Mouse (Mus musculus) WW6 (cell line): ENCODE results near the gene Serhl.
"Not testable (repeated sequence)": the region's sequence is repeated elsewhere in the genome, so short reads cannot be mapped to it uniquely, and the experiment has no call there.

Experiments used
- DNase-seq: peaks from one replicate; pipeline ENCODE4 v3.0.0-alpha.2; 2013; ENCODE audit warnings: low read depth, low spot score

Gene Serhl

DNA sequence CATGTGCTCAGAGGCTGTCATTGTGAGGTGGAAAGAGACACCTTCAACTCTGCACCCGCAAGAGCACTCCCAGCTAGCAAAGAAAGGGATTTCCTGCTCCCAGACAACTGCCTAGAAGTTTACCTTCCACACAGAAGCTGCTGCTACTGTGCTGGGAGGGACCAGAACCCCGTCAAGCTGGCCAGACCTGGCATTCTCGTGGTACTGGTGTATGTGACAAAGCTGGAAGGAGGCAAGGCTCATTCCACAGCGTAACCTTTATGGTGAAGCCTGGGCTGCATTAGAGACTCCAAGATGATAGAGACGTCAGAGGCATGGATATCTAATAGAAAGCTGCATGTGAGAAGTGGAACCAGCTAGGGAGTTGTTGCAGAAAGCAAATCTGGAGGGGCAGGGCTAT, 35.3 kb downstream of the Serhl start:
- no peak for DNase-seq

DNA sequence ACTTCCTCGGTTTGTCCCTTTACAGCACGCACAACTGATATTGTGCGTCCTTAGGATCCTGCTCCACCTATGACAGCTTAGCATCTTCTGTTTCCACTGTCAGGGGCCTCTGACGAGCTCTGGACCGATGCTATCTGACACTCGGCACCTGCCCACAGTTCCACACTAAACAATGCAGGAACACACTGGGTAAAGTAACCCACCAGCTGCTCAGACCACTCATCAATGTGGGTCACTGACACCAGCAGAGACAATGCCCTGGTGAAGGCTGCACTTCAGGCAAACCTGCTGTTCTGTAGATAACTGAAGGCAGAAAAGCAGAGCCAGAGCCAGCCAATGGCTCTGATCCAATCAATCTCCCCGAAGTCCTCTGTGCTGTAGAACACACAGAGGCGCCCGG, 37.3 kb downstream of the Serhl start:
- DNase-seq: no peak

DNA sequence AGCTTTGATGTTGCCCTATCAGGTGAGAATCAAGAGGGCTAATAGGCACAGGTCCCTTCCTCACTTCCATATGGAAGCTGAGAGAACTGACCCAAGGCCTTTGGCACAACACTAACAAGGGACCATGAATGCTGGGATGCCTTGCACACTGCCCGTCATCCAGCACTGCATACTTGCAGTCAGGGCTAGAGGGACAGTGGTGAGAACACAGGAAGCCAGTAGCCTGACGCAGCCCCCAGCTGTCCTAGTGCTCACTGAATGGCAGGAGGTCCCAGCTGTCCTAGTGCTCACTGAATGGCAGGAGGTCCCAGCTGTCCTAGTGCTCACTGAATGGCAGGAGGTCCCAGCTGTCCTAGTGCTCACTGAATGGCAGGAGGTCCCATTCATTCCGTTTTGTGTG, 37.7 kb downstream of the Serhl start:
- not testable (repeated sequence) for DNase-seq

DNA sequence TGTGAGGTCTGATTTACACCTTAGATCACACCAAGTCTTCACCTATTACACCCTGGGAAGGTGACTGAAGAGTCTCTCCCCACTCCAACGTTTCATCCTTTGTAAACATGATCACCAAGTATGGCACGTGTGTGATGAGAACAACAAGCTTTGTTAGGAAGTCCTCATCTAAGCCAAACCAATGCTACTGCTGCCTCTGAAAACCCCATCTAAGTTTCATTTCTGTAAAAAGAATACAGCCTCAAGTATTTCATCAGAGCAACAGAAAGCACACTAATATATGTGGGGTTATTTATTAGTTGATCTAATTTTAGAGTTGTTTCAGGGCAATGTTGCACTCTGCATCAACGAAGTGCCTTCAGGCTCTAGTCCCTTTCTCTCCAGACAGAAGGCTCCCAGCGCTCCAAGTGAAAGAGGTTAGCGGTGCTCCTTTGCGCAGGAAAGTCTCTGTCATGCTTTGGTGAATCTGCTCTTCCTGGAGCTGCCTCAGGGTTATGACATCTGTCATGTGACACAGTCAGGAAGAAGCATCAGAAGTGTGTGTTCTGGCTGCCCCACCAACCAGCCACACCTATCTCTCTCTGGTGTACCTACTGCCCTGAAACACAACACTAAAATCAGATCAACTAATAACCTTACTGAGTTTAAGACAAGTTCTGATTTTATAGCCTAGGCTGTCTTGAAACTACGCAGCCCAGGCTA, 40.4 kb downstream of the Serhl start:
- no peak for DNase-seq

DNA sequence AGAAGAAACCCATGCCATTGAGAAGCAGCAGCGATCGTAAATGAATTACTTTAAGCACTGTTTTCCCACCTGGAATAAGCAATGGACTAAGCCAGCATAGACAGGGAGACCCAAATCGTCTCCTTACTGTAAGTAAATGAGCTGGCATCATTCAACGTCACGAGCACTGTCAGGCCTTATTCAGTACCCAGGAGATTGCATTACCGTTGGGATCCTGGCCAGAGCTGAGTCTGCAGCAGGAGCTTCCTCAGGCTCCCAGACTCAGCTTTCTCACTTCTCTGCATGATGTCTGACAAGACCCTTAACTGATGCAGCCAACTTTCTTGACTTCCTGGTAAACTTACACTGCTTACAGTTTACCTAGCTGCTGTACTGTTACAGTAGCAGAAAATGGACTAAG, 45.4 kb downstream of the Serhl start:
- DNase-seq: no peak

DNA sequence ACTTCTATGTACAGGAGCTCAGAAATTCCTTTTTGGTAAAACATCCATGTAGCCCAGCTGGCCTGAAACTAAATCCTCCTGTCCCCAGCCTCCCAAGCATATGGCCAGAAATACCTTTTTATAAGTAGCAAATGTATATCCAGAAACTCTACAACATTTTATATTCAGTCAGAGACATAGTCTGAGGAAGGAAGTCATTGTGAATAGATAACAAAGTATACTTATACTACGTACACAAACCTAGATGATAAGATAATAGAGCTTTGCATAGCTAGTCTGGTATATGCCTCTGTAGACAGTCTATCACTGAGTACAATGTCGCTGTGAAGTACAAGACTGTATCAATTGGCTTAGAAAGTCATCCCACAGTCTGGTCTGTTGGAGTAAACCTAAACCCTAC, 46.3 kb downstream of the Serhl start:
- DNase-seq: no peak

DNA sequence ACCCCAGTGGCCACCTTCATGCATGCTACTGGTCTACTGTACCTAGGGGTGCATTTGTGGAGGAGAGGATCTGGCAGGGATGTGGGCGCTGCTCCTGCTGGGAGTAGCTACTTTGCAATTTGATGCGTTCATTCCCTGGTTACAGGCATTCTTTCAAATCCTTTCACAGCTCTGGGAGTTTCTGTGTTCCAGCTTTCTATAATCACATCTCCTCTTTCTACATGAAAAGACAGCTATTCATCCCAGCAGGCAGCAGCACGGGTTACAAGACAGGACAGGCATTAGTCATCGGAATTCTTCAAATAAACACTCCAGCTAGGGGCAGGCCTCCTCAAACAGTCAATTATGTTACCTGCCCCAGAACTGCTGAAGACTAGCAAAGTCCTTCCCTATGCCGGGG, 53.6 kb downstream of the Serhl start:
- no peak for DNase-seq

DNA sequence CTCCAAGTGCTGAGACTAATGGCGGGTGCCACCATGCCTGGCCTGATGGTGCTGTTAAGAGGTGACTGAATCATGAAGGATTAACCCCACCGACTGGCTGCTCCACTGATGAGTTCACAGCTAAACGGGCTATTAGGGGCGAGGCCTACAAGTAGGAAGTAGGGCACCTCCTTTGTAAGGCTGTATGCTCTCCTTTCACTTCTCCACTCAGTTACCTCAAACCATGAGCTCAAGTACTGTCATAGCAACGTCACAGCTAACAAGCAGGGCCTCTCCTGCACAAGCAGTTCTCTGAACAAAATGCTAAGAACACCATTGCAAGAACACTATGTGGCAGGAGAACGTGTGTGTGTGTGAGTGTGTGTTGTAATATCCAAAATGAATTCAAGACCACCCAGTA, 56.2 kb downstream of the Serhl start:
- no peak for DNase-seq

DNA sequence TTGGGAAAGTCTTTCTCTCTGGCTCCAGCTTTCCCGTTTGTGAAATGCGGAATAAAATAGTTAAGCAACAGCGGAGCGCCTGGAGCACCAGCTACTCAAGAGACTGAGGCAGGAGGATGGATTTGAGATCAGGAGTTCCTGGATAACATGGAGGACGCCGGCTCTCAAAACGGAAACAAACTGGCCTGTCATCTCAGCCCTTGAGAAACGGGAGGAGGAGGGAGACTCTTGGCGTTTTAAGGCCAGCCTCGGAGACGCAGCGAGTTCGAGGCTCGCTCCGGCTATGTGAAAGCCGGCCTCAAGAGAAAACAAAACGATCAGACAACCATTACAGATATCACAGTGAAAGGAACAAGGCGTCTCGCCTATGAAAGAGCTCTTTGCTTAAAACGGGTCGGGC, 59.1 kb downstream of the Serhl start:
- no peak for DNase-seq

DNA sequence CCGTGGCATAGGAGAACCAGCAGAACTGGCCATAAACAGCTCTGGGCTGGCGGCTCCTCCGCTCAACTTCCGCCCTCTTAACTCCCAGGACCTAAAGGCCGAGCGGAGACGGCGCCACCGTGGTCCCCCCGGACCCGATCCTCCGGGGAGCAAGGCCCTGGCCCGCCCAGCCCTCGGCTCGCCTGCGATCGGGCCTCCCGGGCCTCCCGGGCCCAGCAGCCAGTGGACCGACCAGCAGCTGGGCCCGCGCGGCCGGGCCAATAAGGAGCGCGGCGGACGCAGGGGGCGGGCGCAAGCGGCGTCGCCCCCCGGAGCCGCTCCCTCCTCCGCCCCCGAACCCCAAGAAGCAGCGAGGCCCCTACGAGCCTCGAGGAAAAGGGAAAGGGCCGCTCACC, 59.5 kb downstream of the Serhl start:
- no peak for DNase-seq

DNA sequence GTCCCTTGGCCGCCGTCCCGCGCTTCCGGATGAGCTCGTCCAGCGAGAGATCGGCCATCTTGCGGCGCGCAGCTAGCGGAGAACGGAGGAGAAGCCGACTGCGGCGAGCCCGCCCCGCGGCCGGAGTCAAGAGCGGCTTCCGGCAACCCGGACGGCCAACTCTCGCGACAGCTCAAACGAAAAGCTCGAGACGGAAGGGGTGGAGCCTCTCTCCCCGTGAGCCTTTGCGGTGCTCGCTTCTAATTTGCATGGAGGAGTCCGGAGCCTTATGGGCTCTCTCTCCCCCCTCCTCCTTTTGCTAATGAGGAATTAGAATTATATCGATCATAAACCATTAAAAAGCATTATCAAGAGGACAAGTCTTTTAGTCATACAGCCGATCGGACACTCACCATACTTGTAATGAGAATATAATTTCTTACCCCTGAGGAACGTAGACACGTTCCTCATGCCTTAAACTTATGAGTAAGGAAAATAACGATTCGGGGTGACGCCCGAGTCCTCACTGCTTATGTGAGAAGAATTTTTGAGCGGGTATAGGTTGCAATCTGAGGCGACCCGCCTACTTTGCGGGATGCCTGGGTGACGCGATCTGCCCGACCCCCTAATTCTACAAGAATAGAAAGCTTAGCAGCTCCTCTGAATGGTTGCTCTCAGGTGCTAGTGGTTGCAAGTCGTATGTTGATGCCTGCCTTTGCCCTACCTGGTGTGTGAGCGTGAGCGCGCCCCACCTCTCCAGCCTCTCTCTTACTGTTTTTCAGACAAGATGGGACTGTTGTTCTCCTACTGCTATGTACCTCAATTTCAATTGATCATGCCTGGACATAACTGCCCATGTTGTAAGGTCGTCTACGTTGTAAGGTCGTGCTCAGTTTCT, 60.1 kb downstream of the Serhl start, which contains the start of gene Poldip3:
Gene Poldip3, minus strand, starts transcription at position 189 of the 877 bp plus-strand sequence.
- peak; percentile 94 for DNase-seq

DNA sequence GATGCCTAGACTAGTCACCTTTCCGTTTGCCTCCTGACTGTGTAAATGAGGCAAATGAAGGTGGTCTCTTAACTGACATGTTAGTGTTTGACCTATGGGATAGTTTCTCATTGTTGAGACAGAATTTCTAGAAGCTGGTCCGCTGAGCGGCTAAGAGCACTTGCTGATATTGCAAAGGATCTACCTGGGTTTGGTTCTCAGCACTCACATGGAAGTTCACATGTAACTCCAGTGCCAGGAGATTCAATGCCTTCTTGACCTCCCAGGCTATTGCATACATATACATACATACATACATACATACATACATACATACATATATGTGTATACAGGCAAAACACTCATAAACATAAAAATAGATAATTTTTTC, 60.8 kb downstream of the Serhl start:
- DNase-seq: no peak

DNA sequence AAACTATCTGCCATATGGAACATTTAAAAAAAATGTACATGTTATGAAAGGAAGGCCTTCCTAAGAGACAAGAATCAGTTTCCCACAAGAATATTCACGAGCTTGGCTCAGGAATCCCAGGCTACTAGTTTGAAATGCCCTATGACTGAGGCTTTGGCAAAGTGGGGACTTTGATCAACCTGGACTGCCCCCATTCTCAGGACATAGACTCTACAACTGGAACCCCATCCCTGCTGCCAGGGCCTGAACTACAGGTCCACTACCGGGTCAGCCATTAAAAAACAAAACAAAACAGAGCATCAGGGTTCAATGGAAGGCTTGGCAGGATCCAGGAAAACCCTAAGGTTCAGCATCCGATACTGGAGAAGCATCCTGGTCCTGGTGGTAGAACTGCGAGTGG, 61.4 kb downstream of the Serhl start:
- no peak for DNase-seq

DNA sequence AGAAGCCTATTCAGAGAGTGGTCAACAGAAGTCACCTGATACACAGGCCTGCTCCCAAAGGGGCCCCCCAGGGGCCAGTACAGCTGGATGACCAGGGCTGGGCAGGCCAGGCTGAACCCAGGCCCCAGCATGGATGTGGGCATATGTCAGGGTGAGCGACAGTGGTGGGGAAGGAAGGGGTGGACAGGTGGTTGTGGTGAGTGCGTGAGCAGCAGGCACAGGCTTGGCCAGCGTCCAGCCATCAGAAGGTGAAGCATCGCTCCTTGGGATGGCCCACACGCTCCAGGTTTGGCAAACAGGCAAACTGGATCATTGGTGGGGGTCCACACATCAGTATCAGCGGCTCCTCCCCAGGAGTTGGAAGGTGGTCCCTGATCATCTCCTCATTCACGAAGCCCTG, 65.0 kb downstream of the Serhl start:
- no peak for DNase-seq

DNA sequence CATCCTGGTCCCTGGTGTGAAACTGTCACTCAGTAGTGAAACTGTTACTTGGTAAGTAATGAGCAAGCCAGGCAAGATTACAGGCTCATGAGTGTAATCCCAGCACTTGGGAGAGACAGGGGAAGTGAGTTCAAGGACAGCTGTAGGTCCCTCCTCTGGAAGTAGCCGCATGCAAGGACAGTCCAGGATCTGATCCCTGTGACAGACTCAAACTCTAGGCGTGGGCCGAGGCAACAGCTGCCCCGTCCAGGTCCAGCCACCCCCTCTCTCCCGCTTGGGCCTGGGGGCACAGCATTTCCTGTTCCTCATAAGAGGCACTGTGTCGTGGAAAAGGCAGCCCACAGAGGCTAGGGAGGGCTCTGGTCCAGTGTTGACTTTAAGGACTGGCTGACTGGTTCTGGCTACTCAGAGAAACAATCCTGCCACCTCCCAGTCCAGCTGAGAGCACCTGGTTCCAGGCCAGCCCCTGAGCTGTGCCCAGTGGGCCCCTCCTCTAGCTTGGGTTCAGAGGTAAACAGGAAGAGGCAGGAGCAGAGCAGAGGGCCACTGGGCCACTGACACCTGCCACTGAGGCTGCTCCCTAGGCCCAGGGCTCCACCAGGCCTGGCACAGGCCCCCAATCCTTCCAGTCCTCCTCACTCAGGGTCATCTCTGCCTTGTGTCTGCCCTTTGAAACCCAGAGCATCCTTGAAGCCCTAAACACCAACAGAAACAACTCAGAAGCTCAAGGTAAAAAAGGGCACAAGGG, 66.5 kb downstream of the Serhl start:
- no peak for DNase-seq

DNA sequence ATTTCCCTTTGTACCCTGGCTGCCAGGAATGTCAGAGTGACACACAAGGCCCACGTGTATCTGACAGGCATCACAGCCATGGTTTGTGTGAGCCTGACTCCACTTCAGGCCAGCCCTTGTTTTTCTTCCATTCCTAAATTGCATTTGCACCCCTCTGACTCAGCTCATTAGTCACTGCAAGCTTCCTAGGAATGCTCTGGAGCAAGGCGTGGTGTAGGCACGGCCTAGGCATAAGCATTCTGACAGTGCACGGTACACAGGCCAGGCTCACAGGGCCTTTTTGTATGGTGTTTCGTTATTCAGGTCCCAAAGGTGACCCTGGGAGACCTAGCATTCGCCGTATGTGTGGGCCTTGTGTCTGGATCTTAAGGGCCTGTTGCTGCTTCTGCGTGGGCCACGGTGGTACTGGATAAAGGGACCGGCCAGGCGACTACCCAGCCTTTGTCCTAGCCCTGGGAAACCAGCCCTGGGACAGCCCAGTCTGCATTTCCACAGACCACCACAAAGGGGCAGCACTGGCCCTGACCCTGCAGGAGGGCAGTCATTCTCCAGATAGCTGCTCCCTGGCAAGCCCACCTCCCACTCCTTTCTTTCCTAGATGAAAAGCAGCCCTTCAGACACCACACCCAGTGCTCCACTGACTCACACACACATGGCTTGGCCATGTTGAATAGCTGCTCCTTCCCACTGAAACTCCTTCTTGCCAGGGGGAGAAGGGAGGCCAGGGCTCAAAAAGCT, 67.8 kb downstream of the Serhl start:
- peak; percentile 55 for DNase-seq

DNA sequence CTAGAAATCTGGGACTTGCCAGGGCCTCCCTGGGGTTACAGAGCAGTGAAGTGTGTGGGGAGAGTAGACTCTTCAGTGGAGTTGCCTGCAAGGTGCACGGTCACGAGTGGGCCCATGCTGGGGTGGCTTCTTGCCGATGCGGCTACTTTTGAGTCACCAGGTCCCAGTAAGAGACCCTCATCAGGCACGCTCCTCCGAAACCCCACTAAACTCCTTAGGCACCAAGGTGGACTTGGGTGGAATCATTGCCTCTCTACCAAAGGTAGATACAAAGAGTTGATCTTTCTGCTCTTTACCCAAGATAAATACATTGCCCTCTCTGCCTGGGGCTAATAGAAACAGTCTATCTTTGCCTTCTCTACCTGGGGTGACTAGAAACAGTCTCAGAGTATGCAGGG, 68.4 kb downstream of the Serhl start:
- no peak for DNase-seq

DNA sequence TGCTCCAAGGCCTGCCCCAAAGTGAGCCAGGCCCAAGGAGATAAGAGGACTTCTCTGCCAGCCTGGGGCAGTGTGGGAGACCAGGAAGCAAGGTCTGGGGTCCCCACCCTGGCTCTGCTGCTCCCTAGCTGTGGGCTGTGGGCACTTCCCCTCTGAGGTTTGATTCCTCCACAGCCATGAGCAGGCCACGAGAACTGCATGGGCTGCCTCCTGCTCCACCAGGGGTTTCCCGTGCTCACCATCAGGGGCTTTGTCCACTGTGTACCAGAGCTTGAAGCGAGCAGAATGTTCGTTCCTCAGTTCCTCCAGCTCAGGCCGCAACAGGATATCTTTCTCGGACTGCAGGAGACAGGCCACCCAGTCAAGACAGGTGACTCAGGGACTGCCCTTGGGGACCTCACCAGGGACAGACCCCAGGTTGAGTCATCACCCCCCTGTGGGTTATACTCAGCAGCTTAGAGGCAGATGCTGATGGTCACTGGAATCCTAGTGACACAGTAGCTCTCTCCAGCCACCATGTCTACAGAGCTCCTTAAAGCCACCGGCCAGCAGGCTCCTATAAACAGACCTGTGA, 69.4 kb downstream of the Serhl start:
- DNase-seq: no peak

DNA sequence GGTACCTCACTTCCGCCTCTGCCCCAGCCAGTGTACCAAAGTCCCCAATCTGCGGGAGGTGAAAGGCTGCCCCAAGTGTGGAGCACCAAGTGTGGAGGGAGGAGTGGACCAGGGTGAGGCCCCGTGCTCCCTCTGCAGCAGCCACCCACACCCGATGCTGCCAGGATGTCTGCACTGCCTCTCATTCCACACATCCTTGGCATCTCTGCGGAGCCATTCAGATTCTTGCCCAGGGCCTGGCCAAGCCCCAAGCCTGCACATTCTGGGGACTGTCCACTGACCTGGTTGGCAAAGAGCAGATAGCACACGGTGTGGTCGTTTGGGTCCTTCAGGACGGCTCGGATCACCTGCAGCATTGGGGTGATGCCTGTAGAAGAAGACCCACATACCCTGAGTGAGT, 70.5 kb downstream of the Serhl start:
- no peak for DNase-seq

DNA sequence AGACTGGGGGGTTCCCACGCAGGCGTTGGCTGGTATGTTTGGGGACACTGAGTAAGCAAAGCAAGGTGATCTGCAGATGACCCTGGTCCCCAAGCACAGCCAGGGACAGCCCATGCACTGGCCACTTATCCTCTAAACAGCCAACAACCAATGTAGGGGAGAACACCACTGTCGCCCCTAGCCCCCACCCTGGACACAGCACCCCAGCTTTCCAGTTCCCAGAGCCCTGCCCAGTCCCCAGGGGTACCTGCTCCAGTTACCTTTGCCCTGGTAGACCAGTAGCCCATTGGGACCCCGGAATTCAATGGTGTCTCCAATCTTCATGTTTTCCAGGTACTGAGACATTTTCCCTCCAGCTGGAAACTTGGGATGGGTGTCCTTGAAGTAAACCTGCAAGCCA, 71.3 kb downstream of the Serhl start:
- DNase-seq: no peak

DNA sequence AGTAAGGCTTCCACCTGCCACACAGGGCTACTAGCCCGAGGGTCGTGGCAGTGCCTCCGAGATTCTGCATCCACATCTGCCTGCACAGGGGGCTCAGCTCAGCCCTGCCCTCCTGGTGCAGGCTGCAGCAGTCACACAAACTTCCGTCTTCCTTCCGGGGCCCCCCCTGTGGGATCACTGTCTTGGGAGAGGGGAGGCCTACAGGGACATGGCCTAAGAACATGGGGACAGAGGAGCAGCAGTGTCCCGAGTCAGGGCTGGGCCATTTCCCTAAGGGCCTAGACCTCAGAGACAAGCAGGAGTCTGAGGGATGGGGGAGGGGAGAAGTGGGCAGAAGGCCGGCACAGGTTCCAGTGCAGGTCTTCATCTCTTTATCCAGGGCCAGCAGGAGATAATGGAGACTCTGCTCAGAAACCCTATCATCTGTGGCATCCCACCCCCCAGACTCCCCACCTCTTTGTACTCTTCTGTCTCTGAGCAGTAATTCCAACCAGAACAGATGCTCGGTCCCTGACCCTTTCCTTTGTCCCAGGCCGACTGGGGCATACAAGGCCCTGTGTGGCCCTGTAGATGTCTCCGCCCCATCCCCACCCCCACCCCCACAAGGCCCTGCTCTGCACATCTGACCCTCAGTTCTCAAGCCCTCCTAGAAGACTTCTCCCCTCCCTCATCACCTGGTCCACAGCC, 71.9 kb downstream of the Serhl start:
- no peak for DNase-seq
